ENCODE assay signal across 10 mouse cellular contexts in genomic region chr2:102142654-102143271, GRCm38 (mm10). TPM values are rescaled to one million over a fixed set of nuclear protein-coding genes. Genes with fewer than 3 reads are reported as not detected.
DNase-seq lines count a peak whose midpoint lies in the region; ATAC-seq and TF ChIP-seq lines count a peak whose summit lies in the region.
"Had no signal": no experiment of that assay in that cellular context is flagged by ENCODE, and none has a peak within 500 bp of the region (broad histone marks: within the 10 kb centered on the region; RNA-seq: fewer than 3 reads in every experiment).

No protein-coding gene starts in this region.

- H3K4me1 ChIP-seq in forebrain, embryonic 13.5 days: peaks cover 40% of the 10 kb centered on the region
- no peaks in the 10 kb centered on the region; the same call in none of the 2 replicates for H3K4me1 ChIP-seq in forebrain, postnatal 0 days (ENCODE audit: insufficient read depth)
- H3K4me1 ChIP-seq in lung, embryonic 15.5 days: peaks cover 32% of the 10 kb centered on the region
- no peaks in the 10 kb centered on the region; the same call in 1 of the 2 replicates for H3K4me1 ChIP-seq in liver, embryonic 16.5 days (ENCODE audit: control insufficient read depth, low read depth, low read length)
- H3K4me1 ChIP-seq in stomach, embryonic 16.5 days (ENCODE audit: control insufficient read depth, insufficient read depth, low read length): peaks cover 21% of the 10 kb centered on the region

- 46% methylated on average over 14 of the region's 14 CpGs for WGBS in forebrain, embryonic 13.5 days
- 47% methylated on average over 14 of the region's 14 CpGs for WGBS in forebrain, postnatal 0 days
- WGBS in lung, embryonic 15.5 days: 69% methylated on average over 14 of the region's 14 CpGs
- 65% methylated on average over 14 of the region's 14 CpGs for WGBS in liver, embryonic 16.5 days (ENCODE audit: insufficient replicate concordance)
- WGBS in stomach, embryonic 16.5 days: 61% methylated on average over 14 of the region's 14 CpGs

- TF ChIP-seq CTCF in forebrain, postnatal 0 days (IDR thresholded peaks at IDR 0.05; ENCODE audit: low read depth): no peak

- no peak overlapping the region; the same call in 1 of the 2 replicates for H3K27ac ChIP-seq in forebrain, embryonic 13.5 days
- no peak overlapping the region for H3K27ac ChIP-seq in forebrain, postnatal 0 days (ENCODE audit: low read depth, low read length)
- peak overlapping the region; percentile 59 for H3K27ac ChIP-seq in lung, embryonic 15.5 days
- H3K27ac ChIP-seq in liver, embryonic 16.5 days (ENCODE audit: low read length): no peak overlapping the region
- H3K27ac ChIP-seq in stomach, embryonic 16.5 days (ENCODE audit: low read length): peak overlapping the region; percentile 67

- 0 out of 2 replicates have a peak, but pooled peaks have one; percentile 17 for ATAC-seq in forebrain, embryonic 13.5 days
- no peak for ATAC-seq in forebrain, postnatal 0 days
- ATAC-seq in lung, embryonic 15.5 days (ENCODE audit: borderline replicate concordance, extremely low read depth, low FRiP score, low TSS enrichment): no peak
- ATAC-seq in liver, embryonic 16.5 days (ENCODE audit: low read depth): 0 out of 2 replicates have a peak, but pooled peaks have one; percentile 13
- no peak for ATAC-seq in stomach, embryonic 16.5 days (ENCODE audit: insufficient read depth, low FRiP score)

- H3K4me2 ChIP-seq in forebrain, embryonic 13.5 days: no peak overlapping the region
- no peak overlapping the region for H3K4me2 ChIP-seq in forebrain, postnatal 0 days (ENCODE audit: low read depth)
- H3K4me2 ChIP-seq in lung, embryonic 15.5 days: no peak overlapping the region
- no peak overlapping the region for H3K4me2 ChIP-seq in liver, embryonic 16.5 days (ENCODE audit: low read depth, low read length)
- H3K4me2 ChIP-seq in stomach, embryonic 16.5 days (ENCODE audit: low read depth, low read length): no peak overlapping the region

- H3K9ac ChIP-seq in forebrain, embryonic 13.5 days: no peak overlapping the region
- H3K9ac ChIP-seq in forebrain, postnatal 0 days: no peak overlapping the region
- H3K9ac ChIP-seq in lung, embryonic 15.5 days: no peak overlapping the region
- no peak overlapping the region for H3K9ac ChIP-seq in liver, embryonic 16.5 days (ENCODE audit: low read depth, low read length)
- H3K9ac ChIP-seq in stomach, embryonic 16.5 days (ENCODE audit: low read length): no peak overlapping the region

- no peaks in the 10 kb centered on the region for H3K9me3 ChIP-seq in forebrain, embryonic 13.5 days (replicated peaks)
- H3K9me3 ChIP-seq in forebrain, postnatal 0 days (ENCODE audit: low read length): no peaks in the 10 kb centered on the region
- H3K9me3 ChIP-seq in lung, embryonic 15.5 days: no peaks in the 10 kb centered on the region
- no peaks in the 10 kb centered on the region for H3K9me3 ChIP-seq in liver, embryonic 16.5 days (replicated peaks; ENCODE audit: control insufficient read depth, low read length)
- H3K9me3 ChIP-seq in stomach, embryonic 16.5 days (replicated peaks; ENCODE audit: control insufficient read depth, low read length): no peaks in the 10 kb centered on the region

- no peak for DNase-seq in forebrain, postnatal 0 days
- DNase-seq in lung, postnatal 10 days: no peak
- DNase-seq in B cell, adult 2 months: no peak
- no peak for DNase-seq in cerebellum, adult 9-11 months
- DNase-seq: kidney, postnatal 4 days; left cerebral cortex, postnatal 4 days had no signal

- no peaks in the 10 kb centered on the region for H3K27me3 ChIP-seq in forebrain, embryonic 13.5 days
- no peaks in the 10 kb centered on the region for H3K27me3 ChIP-seq in forebrain, postnatal 0 days (ENCODE audit: insufficient read depth, low read length)
- H3K27me3 ChIP-seq in lung, embryonic 15.5 days: no peaks in the 10 kb centered on the region
- no peaks in the 10 kb centered on the region for H3K27me3 ChIP-seq in liver, embryonic 16.5 days (ENCODE audit: control insufficient read depth, insufficient read depth, low read depth, low read length)
- H3K27me3 ChIP-seq in stomach, embryonic 16.5 days (ENCODE audit: control insufficient read depth, insufficient read depth, low read length): no peaks in the 10 kb centered on the region

- no peaks in the 10 kb centered on the region for H3K36me3 ChIP-seq in forebrain, embryonic 13.5 days (ENCODE audit: poor library complexity, severe bottlenecking)
- no peaks in the 10 kb centered on the region for H3K36me3 ChIP-seq in forebrain, postnatal 0 days (ENCODE audit: insufficient read depth)
- no peaks in the 10 kb centered on the region for H3K36me3 ChIP-seq in lung, embryonic 15.5 days
- no peaks in the 10 kb centered on the region for H3K36me3 ChIP-seq in liver, embryonic 16.5 days (ENCODE audit: control insufficient read depth, insufficient read depth)
- H3K36me3 ChIP-seq in stomach, embryonic 16.5 days (ENCODE audit: control insufficient read depth, insufficient read depth, low read length): no peaks in the 10 kb centered on the region

- no peak overlapping the region for H3K4me3 ChIP-seq in forebrain, embryonic 13.5 days
- H3K4me3 ChIP-seq in forebrain, postnatal 0 days (ENCODE audit: low read depth, low read length): no peak overlapping the region
- H3K4me3 ChIP-seq in lung, embryonic 15.5 days: no peak overlapping the region
- no peak overlapping the region for H3K4me3 ChIP-seq in liver, embryonic 16.5 days (ENCODE audit: low read depth, low read length)
- no peak overlapping the region for H3K4me3 ChIP-seq in stomach, embryonic 16.5 days (replicated peaks; ENCODE audit: low read length)

RNA-seq across cellular contexts. Expression of gene Ldlrad3, which starts 43.4 kb away (rescaled TPM):
- 35.9 and 39.6 TPM in 2 replicates for polyA plus RNA-seq in forebrain, embryonic 13.5 days (2015; fragmentation: Nextera tagmentation; extraction: Ambion mirVana)
- total RNA-seq in forebrain, postnatal 0 days (2014; rRNA removed): 20.9 and 23.4 TPM in 2 replicates
- 14.5 and 20.9 TPM in 2 replicates for polyA plus RNA-seq in forebrain, postnatal 0 days (2015; fragmentation: Nextera tagmentation; extraction: Ambion mirVana)
- polyA plus RNA-seq in lung, embryonic 15.5 days (2015; fragmentation: Nextera tagmentation; extraction: Ambion mirVana): 43.8 and 48.5 TPM in 2 replicates
- polyA plus RNA-seq in liver, embryonic 16.5 days (2015; fragmentation: Nextera tagmentation; extraction: Ambion mirVana): 7.1 and 7.2 TPM in 2 replicates
- 50.0 and 53.2 TPM in 2 replicates for polyA plus RNA-seq in stomach, embryonic 16.5 days (2015; fragmentation: Nextera tagmentation; extraction: Ambion mirVana)

Comparison
In these comparisons a context has a peak if more than half of its experiments do, and no peak if none do; other contexts are left out.
1. ATAC-seq: peak in forebrain, embryonic 13.5 days (single experiment) and liver, embryonic 16.5 days (single experiment); none in forebrain, postnatal 0 days (single experiment), lung, embryonic 15.5 days (single experiment) and stomach, embryonic 16.5 days (single experiment).
2. H3K27ac ChIP-seq: peak in lung, embryonic 15.5 days (single experiment) and stomach, embryonic 16.5 days (single experiment); none in forebrain, embryonic 13.5 days (single experiment), forebrain, postnatal 0 days (single experiment) and liver, embryonic 16.5 days (single experiment).